ENCODE assay signal across 8 mouse cellular contexts in genomic region chr2:60722514-60722913, GRCm38 (mm10). TPM values are rescaled to one million over a fixed set of nuclear protein-coding genes. Genes with fewer than 3 reads are reported as not detected.
DNase-seq lines count a peak whose midpoint lies in the region; ATAC-seq lines count a peak whose summit lies in the region.

Itgb6 (minus strand) TSS chr2:60722643.

- no peak for ATAC-seq in liver, embryonic 11.5 days (replicated peaks; ENCODE audit: low FRiP score)
- no peak for ATAC-seq in liver, embryonic 12.5 days
- ATAC-seq in midbrain, embryonic 12.5 days (ENCODE audit: low FRiP score, low read depth) = peak; percentile 60; the same call in 1 of the 2 replicates

- peak; percentile 15 for DNase-seq in liver, embryonic 11.5 days (ENCODE audit: low spot score)
- peak; percentile 33 to 64 for DNase-seq in frontal cortex, postnatal 36 days (ENCODE audit: low spot score in 2 of 2)
- DNase-seq in heart, postnatal 4 days = peak; percentile 69
- no peak for DNase-seq in testis, postnatal 14 days (ENCODE audit: low spot score)
- no peak for DNase-seq in thymus, adult 18-20 months
- DNase-seq in adrenal gland, postnatal 4 days (ENCODE audit: low spot score in 2 of 2) = no peak

- no peak within 1 kb of the TSS for H3K27ac ChIP-seq in liver, embryonic 11.5 days (ENCODE audit: low read depth, low read length)
- no peak within 1 kb of the TSS for H3K27ac ChIP-seq in liver, embryonic 12.5 days
- no peak within 1 kb of the TSS for H3K27ac ChIP-seq in midbrain, embryonic 12.5 days (replicated peaks)

- no peak within 1 kb of the TSS for H3K9ac ChIP-seq in liver, embryonic 11.5 days (ENCODE audit: low read depth, low read length)
- no peak within 1 kb of the TSS for H3K9ac ChIP-seq in liver, embryonic 12.5 days
- H3K9ac ChIP-seq in midbrain, embryonic 12.5 days (replicated peaks) = no peak within 1 kb of the TSS

- H3K4me3 ChIP-seq in liver, embryonic 11.5 days (ENCODE audit: low read depth, low read length) = no peak within 1 kb of the TSS
- no peak within 1 kb of the TSS for H3K4me3 ChIP-seq in liver, embryonic 12.5 days
- H3K4me3 ChIP-seq in midbrain, embryonic 12.5 days = no peak within 1 kb of the TSS

- H3K27me3 ChIP-seq in liver, embryonic 11.5 days (replicated peaks; ENCODE audit: control insufficient read depth, insufficient read depth, low read length) = no peaks in the 10 kb centered on the region
- H3K27me3 ChIP-seq in liver, embryonic 12.5 days (replicated peaks) = peaks cover 2% of the 10 kb centered on the region; the same call in 1 of the 2 replicates
- H3K27me3 ChIP-seq in midbrain, embryonic 12.5 days = peaks cover 5% of the 10 kb centered on the region

- H3K36me3 ChIP-seq in liver, embryonic 11.5 days (ENCODE audit: control insufficient read depth, insufficient read depth, low read length) = no peaks in the 10 kb centered on the region
- no peaks in the 10 kb centered on the region for H3K36me3 ChIP-seq in liver, embryonic 12.5 days
- no peaks in the 10 kb centered on the region for H3K36me3 ChIP-seq in midbrain, embryonic 12.5 days

- WGBS in liver, embryonic 11.5 days = 81% methylated on average over 14 of the region's 14 CpGs
- WGBS in liver, embryonic 12.5 days (ENCODE audit: insufficient replicate concordance) = 76% methylated on average over 14 of the region's 14 CpGs
- 79% methylated on average over 14 of the region's 14 CpGs for WGBS in midbrain, embryonic 12.5 days

- no peaks in the 10 kb centered on the region for H3K9me3 ChIP-seq in liver, embryonic 11.5 days (ENCODE audit: control insufficient read depth, low read length)
- no peaks in the 10 kb centered on the region for H3K9me3 ChIP-seq in liver, embryonic 12.5 days (replicated peaks)
- no peaks in the 10 kb centered on the region for H3K9me3 ChIP-seq in midbrain, embryonic 12.5 days

- H3K4me1 ChIP-seq in liver, embryonic 11.5 days (replicated peaks; ENCODE audit: control insufficient read depth, insufficient read depth, low read length) = no peaks in the 10 kb centered on the region
- no peaks in the 10 kb centered on the region for H3K4me1 ChIP-seq in liver, embryonic 12.5 days
- no peaks in the 10 kb centered on the region for H3K4me1 ChIP-seq in midbrain, embryonic 12.5 days

- no peak within 1 kb of the TSS for H3K4me2 ChIP-seq in liver, embryonic 11.5 days
- H3K4me2 ChIP-seq in liver, embryonic 12.5 days = no peak within 1 kb of the TSS
- H3K4me2 ChIP-seq in midbrain, embryonic 12.5 days (replicated peaks) = no peak within 1 kb of the TSS

RNA-seq across cellular contexts. Expression of gene Itgb6, which starts in this region (rescaled TPM):
- 0.23 and 0.34 TPM in 2 replicates for polyA plus RNA-seq in liver, embryonic 11.5 days (2014; fragmentation: Nextera tagmentation; extraction: Ambion mirVana)
- 0.04 and 0.08 TPM in 2 replicates for polyA plus RNA-seq in liver, embryonic 12.5 days (2016; fragmentation: Nextera tagmentation; extraction: Ambion mirVana)
- total RNA-seq in heart, postnatal 4 days (2021) = 1 to 10 TPM; 5.8 to 6.0 TPM
- 0.10 TPM in 1 of 2 replicates, not detected in the other for polyA plus RNA-seq in midbrain, embryonic 12.5 days (2016; fragmentation: Nextera tagmentation; extraction: Ambion mirVana)
- total RNA-seq in adrenal gland, postnatal 4 days (2021) = 1 to 10 TPM; 1.3 to 4.0 TPM

Comparison
In these comparisons a context has a peak if more than half of its experiments do, and no peak if none do; other contexts are left out.
1. Peak in DNase-seq in liver, embryonic 11.5 days; RNA of the gene not detected or under 1 TPM.
2. Peak in ATAC-seq in midbrain, embryonic 12.5 days; RNA of the gene not detected or under 1 TPM.
3. DNase-seq: peak in frontal cortex, postnatal 36 days (2 of 2) and heart, postnatal 4 days (single experiment); none in testis, postnatal 14 days (single experiment), thymus, adult 18-20 months (0 of 2) and adrenal gland, postnatal 4 days (0 of 2).